Mouse (Mus musculus): ENCODE measurements around the gene Ccdc177. TPM values are rescaled to one million over a fixed set of nuclear protein-coding genes. Genes with fewer than 3 reads are reported as not detected.

Gene Ccdc177
- total and polyA plus RNA-seq, 2 experiments from 2014 or later, result not detected

GRCm38 (mm10) chr12:80758559-80759386, 1.7 kb downstream of the Ccdc177 start:
- Histone ChIP-seq H3K4me3 (ENCODE audit: low read depth, low read length) (peak overlapping the region; percentile 59), H3K9ac (replicated peaks; ENCODE audit: low read depth, low read length) (no peak overlapping the region), H3K36me3 (replicated peaks; ENCODE audit: control insufficient read depth, insufficient read depth, low read length) (no peaks in the 10 kb centered on the region), H3K27ac (ENCODE audit: low read depth) (no peak overlapping the region), H3K4me2 (ENCODE audit: low read depth, low read length) (peak overlapping the region; percentile 97), H3K27me3 (ENCODE audit: control insufficient read depth, insufficient read depth, low read length) (peaks cover 81% of the 10 kb centered on the region), H3K4me1 (ENCODE audit: control insufficient read depth, insufficient read depth) (peaks cover 28% of the 10 kb centered on the region), H3K9me3 (replicated peaks; ENCODE audit: control insufficient read depth, low read length) (no peaks in the 10 kb centered on the region)
- 2% methylated on average over 80 of the region's 92 CpGs for WGBS
- DNase-seq (ENCODE audit: low spot score), result peak; percentile 38
- TF ChIP-seq CTCF (IDR thresholded peaks at IDR 0.05; ENCODE audit: low read depth) (no peak), EP300 (IDR thresholded peaks at IDR 0.05; ENCODE audit: low read depth) (no peak)
- 0 out of 2 replicates have a peak, but pooled peaks have one; percentile 1 for ATAC-seq (ENCODE audit: insufficient read depth, low read depth)

DNA sequence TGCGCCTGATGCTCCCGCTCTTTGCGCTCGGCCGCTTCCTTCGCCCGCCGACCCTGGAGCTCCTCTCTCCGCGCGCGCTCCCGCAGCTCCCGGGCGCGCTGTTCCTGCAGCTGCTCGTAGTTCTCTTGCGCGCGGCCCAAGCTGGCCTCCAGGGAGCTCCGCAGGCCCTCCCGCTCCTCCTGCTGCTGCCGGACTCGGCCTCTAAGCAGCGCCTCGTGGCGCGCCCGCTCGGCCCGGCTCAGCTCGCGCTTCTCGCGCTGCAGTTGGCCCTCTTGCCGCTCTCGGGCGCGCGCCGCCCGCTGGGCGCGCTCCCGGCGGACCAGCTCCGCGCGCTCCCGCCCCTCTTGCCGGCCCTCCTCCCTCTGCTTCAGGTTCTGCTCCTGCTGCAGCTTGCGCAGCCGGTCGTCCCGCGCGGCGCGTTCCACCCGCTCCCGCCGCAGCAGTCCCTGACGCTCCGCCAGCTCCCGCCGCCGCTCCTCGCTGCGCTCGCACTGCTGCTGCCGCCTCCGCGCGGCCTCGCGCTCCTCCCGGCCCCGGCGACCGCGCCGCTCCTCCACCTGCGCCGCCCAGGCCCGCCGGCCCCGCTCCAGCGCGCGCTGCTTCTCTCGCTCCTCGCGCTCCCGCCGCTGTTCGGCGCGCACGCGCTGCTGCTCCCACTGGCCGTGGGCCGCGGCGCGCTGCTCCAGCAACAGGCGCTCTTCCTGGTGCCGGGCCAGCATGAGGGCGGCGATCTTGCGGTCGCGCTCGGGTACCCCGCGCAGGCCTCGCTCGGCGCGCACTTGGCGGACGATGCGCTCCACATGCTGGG, 2.5 kb downstream of the Ccdc177 start:
- Histone ChIP-seq H3K36me3 (replicated peaks; ENCODE audit: control insufficient read depth, insufficient read depth, low read length) (no peaks in the 10 kb centered on the region), H3K9me3 (replicated peaks; ENCODE audit: control insufficient read depth, low read length) (no peaks in the 10 kb centered on the region), H3K4me2 (ENCODE audit: low read depth, low read length) (peak overlapping the region; percentile 97), H3K27me3 (ENCODE audit: control insufficient read depth, insufficient read depth, low read length) (peaks cover 81% of the 10 kb centered on the region), H3K27ac (ENCODE audit: low read depth) (no peak overlapping the region), H3K9ac (replicated peaks; ENCODE audit: low read depth, low read length) (0 out of 2 replicates have a peak overlapping the region, but pooled peaks have one; percentile 30), H3K4me3 (ENCODE audit: low read depth, low read length) (peak overlapping the region; percentile 59), H3K4me1 (ENCODE audit: control insufficient read depth, insufficient read depth) (peaks cover 28% of the 10 kb centered on the region)
- under 1% methylated on average over 95 of the region's 122 CpGs for WGBS
- TF ChIP-seq EP300 (IDR thresholded peaks at IDR 0.05; ENCODE audit: low read depth), result no peak
- TF ChIP-seq CTCF (IDR thresholded peaks at IDR 0.05; ENCODE audit: low read depth), result no peak
- peak; percentile 24 for DNase-seq (ENCODE audit: low spot score)
- ATAC-seq (ENCODE audit: insufficient read depth, low read depth), result peak; percentile 69

DNA sequence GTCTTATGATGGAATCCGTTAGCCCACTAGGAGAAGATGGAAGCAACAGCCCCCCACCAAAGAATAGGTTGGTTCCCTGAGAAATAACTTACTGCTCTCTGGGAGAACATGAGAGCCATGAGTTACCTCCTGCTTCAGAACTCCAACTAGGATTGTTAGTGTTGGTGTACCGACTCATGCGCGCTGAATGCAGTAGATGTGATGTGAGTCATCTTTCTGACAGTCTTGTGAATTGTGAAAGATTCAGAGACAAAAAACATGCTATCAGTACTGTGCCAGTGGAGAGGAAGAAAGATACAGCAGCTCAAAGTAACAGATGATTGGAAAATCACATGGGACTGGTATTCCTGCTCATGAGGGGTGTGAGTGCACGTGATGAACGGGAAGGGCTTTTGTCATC, 8.9 kb downstream of the Ccdc177 start:
- peaks cover 47% of the 10 kb centered on the region for H3K27me3 ChIP-seq (ENCODE audit: control insufficient read depth, insufficient read depth, low read length)
- no peak for DNase-seq (ENCODE audit: low spot score)
- no peak overlapping the region for H3K4me3 ChIP-seq (ENCODE audit: low read depth, low read length)
- H3K4me1 ChIP-seq (ENCODE audit: control insufficient read depth, insufficient read depth), result no peaks in the 10 kb centered on the region
- no peak overlapping the region for H3K4me2 ChIP-seq (ENCODE audit: low read depth, low read length)
- H3K36me3 ChIP-seq (replicated peaks; ENCODE audit: control insufficient read depth, insufficient read depth, low read length), result no peaks in the 10 kb centered on the region
- ATAC-seq (ENCODE audit: insufficient read depth, low read depth), result no peak
- H3K27ac ChIP-seq (ENCODE audit: low read depth), result no peak overlapping the region
- WGBS, result 83% methylated on average over 6 of the region's 6 CpGs
- TF ChIP-seq CTCF (IDR thresholded peaks at IDR 0.05; ENCODE audit: low read depth) (no peak), EP300 (IDR thresholded peaks at IDR 0.05; ENCODE audit: low read depth) (no peak)
- no peaks in the 10 kb centered on the region for H3K9me3 ChIP-seq (replicated peaks; ENCODE audit: control insufficient read depth, low read length)
- H3K9ac ChIP-seq (replicated peaks; ENCODE audit: low read depth, low read length), result no peak overlapping the region

DNA sequence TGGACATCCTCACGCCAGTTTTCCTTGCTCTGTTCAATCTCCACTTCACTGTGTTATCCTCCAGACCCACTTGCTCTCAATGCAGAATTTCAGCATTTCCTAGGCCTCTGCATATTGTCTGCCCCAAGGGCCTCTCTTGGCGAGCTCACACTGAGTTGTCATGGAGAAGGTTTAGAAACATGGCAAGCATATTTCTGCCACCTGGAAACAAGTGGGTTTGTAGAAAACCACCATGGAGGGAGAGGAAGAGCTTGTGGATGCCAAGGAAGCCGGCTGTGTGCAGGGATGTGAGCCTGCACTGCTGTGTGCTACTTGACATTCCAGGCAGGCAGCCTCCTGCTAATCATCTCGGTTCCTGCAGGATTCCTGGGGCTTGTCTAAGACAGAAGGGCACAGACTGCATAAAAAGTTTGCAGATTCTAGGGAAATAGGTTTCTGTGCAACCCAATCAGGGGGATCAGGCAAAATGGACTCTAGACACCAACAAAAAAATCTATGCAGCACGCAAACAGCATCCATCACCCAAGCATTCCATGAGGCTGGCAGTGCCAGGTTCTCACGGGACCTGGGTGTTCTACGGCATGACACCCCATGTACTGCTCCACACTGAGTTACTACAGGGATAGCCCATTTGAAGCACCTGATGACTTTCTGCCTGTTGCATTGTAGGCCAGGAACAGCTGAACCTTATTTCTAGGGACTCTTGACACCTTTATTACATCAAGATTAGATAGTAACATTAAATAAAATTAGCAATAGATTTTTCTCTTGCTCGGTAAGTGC, 14.3 kb downstream of the Ccdc177 start:
- no peak overlapping the region for H3K4me2 ChIP-seq (ENCODE audit: low read depth, low read length)
- DNase-seq (ENCODE audit: low spot score), result no peak
- TF ChIP-seq EP300 (IDR thresholded peaks at IDR 0.05; ENCODE audit: low read depth) (no peak), CTCF (IDR thresholded peaks at IDR 0.05; ENCODE audit: low read depth) (no peak)
- WGBS, result 43% methylated on average over 8 of the region's 8 CpGs
- no peak overlapping the region for H3K4me3 ChIP-seq (ENCODE audit: low read depth, low read length)
- H3K9ac ChIP-seq (replicated peaks; ENCODE audit: low read depth, low read length), result no peak overlapping the region
- H3K9me3 ChIP-seq (replicated peaks; ENCODE audit: control insufficient read depth, low read length), result no peaks in the 10 kb centered on the region
- H3K4me1 ChIP-seq (ENCODE audit: control insufficient read depth, insufficient read depth), result no peaks in the 10 kb centered on the region
- no peak overlapping the region for H3K27ac ChIP-seq (ENCODE audit: low read depth)
- peaks cover 27% of the 10 kb centered on the region for H3K27me3 ChIP-seq (ENCODE audit: control insufficient read depth, insufficient read depth, low read length)
- no peak for ATAC-seq (ENCODE audit: insufficient read depth, low read depth)
- no peaks in the 10 kb centered on the region for H3K36me3 ChIP-seq (replicated peaks; ENCODE audit: control insufficient read depth, insufficient read depth, low read length)

GRCm38 (mm10) chr12:80744614-80745013, 15.9 kb downstream of the Ccdc177 start:
- DNase-seq (ENCODE audit: low spot score), result no peak
- Histone ChIP-seq H3K4me2 (ENCODE audit: low read depth, low read length) (no peak overlapping the region), H3K27ac (ENCODE audit: low read depth) (no peak overlapping the region), H3K27me3 (ENCODE audit: control insufficient read depth, insufficient read depth, low read length) (peaks cover 33% of the 10 kb centered on the region), H3K9me3 (replicated peaks; ENCODE audit: control insufficient read depth, low read length) (no peaks in the 10 kb centered on the region), H3K4me1 (ENCODE audit: control insufficient read depth, insufficient read depth) (no peaks in the 10 kb centered on the region), H3K4me3 (ENCODE audit: low read depth, low read length) (no peak overlapping the region), H3K36me3 (replicated peaks; ENCODE audit: control insufficient read depth, insufficient read depth, low read length) (no peaks in the 10 kb centered on the region), H3K9ac (replicated peaks; ENCODE audit: low read depth, low read length) (no peak overlapping the region)
- no peak for ATAC-seq (ENCODE audit: insufficient read depth, low read depth)
- 77% methylated on average over 1 of the region's 1 CpGs for WGBS
- TF ChIP-seq CTCF (IDR thresholded peaks at IDR 0.05; ENCODE audit: low read depth), result no peak
